Mouse (Mus musculus) heart, postnatal 0 days (tissue): ENCODE data around the gene Cttn. TPM values are rescaled to one million over a fixed set of nuclear protein-coding genes. Genes with fewer than 3 reads are reported as not detected.

Experiments used
- ATAC-seq: fragments of 200-750 bp; cut with Nextera tagmentation; 2 replicates; pipeline ENCODE4 v1.8.0; 2017; ENCODE audit warnings: low read depth, moderate number of reproducible peaks, moderate library complexity; ENCODE audit not compliant: insufficient read depth
- DNase-seq: peaks from one replicate; pipeline ENCODE4 v3.0.0-alpha.2; 2016; ENCODE audit warnings: low spot score
- H3K27ac ChIP-seq: fragments of 300-500 bp; sonication (generic); 2 replicates; pipeline ENCODE4 v1.5.1; 2014; ENCODE audit warnings: low read depth, mild to moderate bottlenecking
- H3K27me3 ChIP-seq: fragments of 300-500 bp; sonication (generic); 2 replicates; pipeline ENCODE4 v1.6.1; 2014; ENCODE audit warnings: low read length, mixed read lengths; ENCODE audit not compliant: control insufficient read depth, insufficient read depth
- H3K36me3 ChIP-seq: fragments of 300-500 bp; sonication (generic); replicated peaks from 2 replicates; pipeline ENCODE4 v1.6.1; 2014; ENCODE audit warnings: low read length, mixed read lengths; ENCODE audit not compliant: control insufficient read depth, insufficient read depth
- H3K4me1 ChIP-seq: fragments of 300-500 bp; sonication (generic); 2 replicates; pipeline ENCODE4 v1.6.1; 2014; ENCODE audit warnings: antibody characterized with exemption; ENCODE audit not compliant: control insufficient read depth, insufficient read depth
- H3K4me2 ChIP-seq: fragments of 300-500 bp; sonication (generic); 2 replicates; pipeline ENCODE4 v1.6.1; 2014; ENCODE audit warnings: low read depth, mild to moderate bottlenecking, low read length, moderate library complexity
- H3K4me3 ChIP-seq: fragments of 300-500 bp; sonication (generic); 2 replicates; pipeline ENCODE4 v1.5.1; 2014; ENCODE audit warnings: low read depth, low read length
- H3K9ac ChIP-seq: fragments of 300-500 bp; sonication (generic); replicated peaks from 2 replicates; pipeline ENCODE4 v1.6.1; 2014; ENCODE audit warnings: low read depth, low read length, mixed read lengths
- H3K9me3 ChIP-seq: fragments of 300-500 bp; sonication (generic); replicated peaks from 2 replicates; pipeline ENCODE4 v1.6.1; 2016; ENCODE audit warnings: low read length; ENCODE audit not compliant: control insufficient read depth
- CTCF ChIP-seq: IDR thresholded peaks from 2 replicates; pipeline ENCODE4 v1.5.1; 2016; ENCODE audit warnings: antibody characterized with exemption, control low read depth, low read depth
- EP300 ChIP-seq: IDR thresholded peaks from 2 replicates; pipeline ENCODE4 v1.6.1; 2016; ENCODE audit warnings: antibody characterized with exemption, low read depth
- WGBS: fragments of 180-500 bp; shearing (Covaris S2); extraction: QIAGEN DNeasy Blood & Tissue Kit; methylation state at CpG from one replicate; pipeline ENCODE4 v1.1.7; 2014; 5-methylcytosine and 5-hydroxymethylcytosine counted together
- polyA plus RNA-seq: library from polyadenylated mRNA; unstranded; fragments of >200 nt; fragmentation: Nextera tagmentation; extraction: Ambion mirVana; gene quantifications from 2 replicates; pipeline ENCODE4 v1.2.1, GENCODE M21; 2015
- total RNA-seq: library from RNA; depleted of rRNA; stranded (reverse); fragments of >200 nt; gene quantifications from 2 replicates; pipeline ENCODE4 v1.2.3, GENCODE M21; 2014; ENCODE audit warnings: low replicate concordance

Gene Cttn
- total and polyA plus RNA-seq, 2 experiments from 2014 or later, result 69.0 to 87.3 TPM

GRCm38 (mm10) chr7:144449637-144450570 lies 20.9 kb downstream of the Cttn start:
- Histone ChIP-seq H3K4me2 (no peak overlapping the region), H3K27ac (0 out of 2 replicates have a peak overlapping the region, but pooled peaks have one; percentile 19), H3K9me3 (no peaks in the 10 kb centered on the region), H3K36me3 (peaks cover 98% of the 10 kb centered on the region), H3K4me1 (peaks cover 9% of the 10 kb centered on the region), H3K4me3 (no peak overlapping the region), H3K27me3 (no peaks in the 10 kb centered on the region), H3K9ac (no peak overlapping the region)
- ATAC-seq (peak; percentile 94), DNase-seq (peak; percentile 90)
- no peak for TF ChIP-seq CTCF
- 0 out of 2 replicates have a peak, but pooled peaks have one; percentile 3 for TF ChIP-seq EP300
- 46% methylated on average over 13 of the region's 13 CpGs for WGBS

GRCm38 (mm10) chr7:144448186-144448585 lies 22.6 kb downstream of the Cttn start:
- Histone ChIP-seq H3K36me3 (peaks cover 95% of the 10 kb centered on the region), H3K4me1 (peaks cover 9% of the 10 kb centered on the region), H3K4me2 (no peak overlapping the region), H3K9ac (no peak overlapping the region), H3K9me3 (no peaks in the 10 kb centered on the region), H3K27me3 (no peaks in the 10 kb centered on the region), H3K27ac (no peak overlapping the region), H3K4me3 (no peak overlapping the region)
- no peak for ATAC-seq
- TF ChIP-seq CTCF, result no peak
- TF ChIP-seq EP300, result no peak
- 78% methylated on average over 1 of the region's 1 CpGs for WGBS
- DNase-seq, result no peak

GRCm38 (mm10) chr7:144447146-144447545 lies 23.7 kb downstream of the Cttn start:
- TF ChIP-seq EP300 (no peak), CTCF (no peak)
- Histone ChIP-seq H3K4me1 (peaks cover 9% of the 10 kb centered on the region), H3K9me3 (no peaks in the 10 kb centered on the region), H3K36me3 (peaks cover 93% of the 10 kb centered on the region), H3K4me3 (no peak overlapping the region), H3K4me2 (no peak overlapping the region), H3K27ac (no peak overlapping the region), H3K27me3 (no peaks in the 10 kb centered on the region), H3K9ac (no peak overlapping the region)
- DNase-seq (no peak), ATAC-seq (no peak)
- WGBS, result 78% methylated on average over 3 of the region's 3 CpGs

GRCm38 (mm10) chr7:144444788-144445187 lies 26.0 kb downstream of the Cttn start:
- Histone ChIP-seq H3K9ac (no peak overlapping the region), H3K9me3 (no peaks in the 10 kb centered on the region), H3K4me1 (peaks cover under 1% of the 10 kb centered on the region; the same call in 1 of the 2 replicates), H3K27me3 (no peaks in the 10 kb centered on the region), H3K27ac (no peak overlapping the region), H3K36me3 (peaks cover 94% of the 10 kb centered on the region), H3K4me3 (no peak overlapping the region), H3K4me2 (no peak overlapping the region)
- no peak for ATAC-seq
- TF ChIP-seq EP300, result no peak
- TF ChIP-seq CTCF, result no peak
- no peak for DNase-seq
- 96% methylated on average over 7 of the region's 7 CpGs for whole genome bisulfite sequencing

- no peak overlapping the region for H3K4me2 ChIP-seq
- DNase-seq, result no peak
- no peak for ATAC-seq
- no peak for TF ChIP-seq EP300
- no peak for TF ChIP-seq CTCF
- H3K9ac ChIP-seq, result no peak overlapping the region
- peaks cover 95% of the 10 kb centered on the region for H3K36me3 ChIP-seq
- H3K4me3 ChIP-seq, result no peak overlapping the region
- H3K27ac ChIP-seq, result no peak overlapping the region
- 87% methylated on average over 4 of the region's 4 CpGs for whole genome bisulfite sequencing
- H3K27me3 ChIP-seq, result no peaks in the 10 kb centered on the region
- H3K9me3 ChIP-seq, result no peaks in the 10 kb centered on the region
- H3K4me1 ChIP-seq, result no peaks in the 10 kb centered on the region
Observed at GRCm38 (mm10) chr7:144441976-144442375, 28.8 kb downstream of the Cttn start.
